Mouse (Mus musculus): ENCODE measurements at regions not wholly inside any gene's neighbourhood (a gene's known extent, or its start where the extent isn't known, plus 50 kb on each side); places are given as distances from the start of the nearest gene placed in this dataset.
"Not testable (repeated sequence)": the region's sequence is repeated elsewhere in the genome, so short reads cannot be mapped to it uniquely, and the experiment has no call there.

GRCm38 (mm10) chr4:131443518-131443917 lies 394.6 kb downstream of the Ptpru start:
- WGBS = 61% methylated on average over 2 of the region's 2 CpGs
- Histone ChIP-seq H3K27ac (no peak overlapping the region), H3K4me1 (0 out of 2 replicates have a peak, but pooled peaks cover 3% of the 10 kb centered on the region), H3K4me2 (no peak overlapping the region), H3K9ac (no peak overlapping the region), H3K9me3 (no peaks in the 10 kb centered on the region), H3K4me3 (no peak overlapping the region), H3K27me3 (no peaks in the 10 kb centered on the region), H3K36me3 (no peaks in the 10 kb centered on the region)
- no peak for ATAC-seq (ENCODE audit: borderline replicate concordance, extremely low read depth, low FRiP score, low TSS enrichment)

- H3K27me3 ChIP-seq; H3K27ac ChIP-seq; H3K4me1 ChIP-seq; H3K4me2 ChIP-seq; H3K9me3 ChIP-seq; ATAC-seq (ENCODE audit: borderline replicate concordance, extremely low read depth, low FRiP score, low TSS enrichment); H3K36me3 ChIP-seq; H3K9ac ChIP-seq; H3K4me3 ChIP-seq: not testable (repeated sequence)
- 40% methylated on average over 1 of the region's 1 CpGs for WGBS
Observed at GRCm38 (mm10) chr4:131450296-131450695, 387.8 kb downstream of the Ptpru start.

- no peak overlapping the region for H3K9ac ChIP-seq
- no peak overlapping the region for H3K4me2 ChIP-seq
- ATAC-seq (ENCODE audit: borderline replicate concordance, extremely low read depth, low FRiP score, low TSS enrichment) = no peak
- H3K27me3 ChIP-seq = no peaks in the 10 kb centered on the region
- H3K9me3 ChIP-seq = no peaks in the 10 kb centered on the region
- H3K36me3 ChIP-seq = no peaks in the 10 kb centered on the region
- 12% methylated on average over 7 of the region's 7 CpGs for WGBS
- H3K4me1 ChIP-seq = peaks cover 3% of the 10 kb centered on the region; the same call in 1 of the 2 replicates
- H3K4me3 ChIP-seq = no peak overlapping the region
- H3K27ac ChIP-seq = no peak overlapping the region
Observed at GRCm38 (mm10) chr4:131457551-131457950, 380.5 kb downstream of the Ptpru start.

GRCm38 (mm10) chr4:131459746-131460145 lies 378.3 kb downstream of the Ptpru start:
- Histone ChIP-seq H3K9ac (no peak overlapping the region), H3K4me1 (peaks cover 3% of the 10 kb centered on the region; the same call in 1 of the 2 replicates), H3K27ac (no peak overlapping the region), H3K9me3 (no peaks in the 10 kb centered on the region), H3K36me3 (no peaks in the 10 kb centered on the region), H3K4me2 (no peak overlapping the region), H3K27me3 (no peaks in the 10 kb centered on the region), H3K4me3 (no peak overlapping the region)
- ATAC-seq (ENCODE audit: borderline replicate concordance, extremely low read depth, low FRiP score, low TSS enrichment) = no peak
- WGBS = 61% methylated on average over 5 of the region's 5 CpGs

GRCm38 (mm10) chr4:131461312-131461711 lies 376.8 kb downstream of the Ptpru start:
- Histone ChIP-seq H3K27me3 (no peaks in the 10 kb centered on the region), H3K27ac (no peak overlapping the region), H3K4me3 (no peak overlapping the region), H3K4me2 (no peak overlapping the region), H3K9ac (no peak overlapping the region), H3K4me1 (peaks cover 3% of the 10 kb centered on the region; the same call in 1 of the 2 replicates), H3K9me3 (no peaks in the 10 kb centered on the region; the same call in 1 of the 2 replicates), H3K36me3 (no peaks in the 10 kb centered on the region)
- ATAC-seq (ENCODE audit: borderline replicate concordance, extremely low read depth, low FRiP score, low TSS enrichment) = no peak
- WGBS = 48% methylated on average over 4 of the region's 4 CpGs

- Histone ChIP-seq H3K36me3 (no peaks in the 10 kb centered on the region), H3K27me3 (no peaks in the 10 kb centered on the region), H3K9me3 (no peaks in the 10 kb centered on the region; the same call in 1 of the 2 replicates), H3K4me2 (no peak overlapping the region), H3K27ac (no peak overlapping the region), H3K4me3 (no peak overlapping the region), H3K4me1 (peaks cover 3% of the 10 kb centered on the region; the same call in 1 of the 2 replicates), H3K9ac (no peak overlapping the region)
- 66% methylated on average over 7 of the region's 7 CpGs for WGBS
- no peak for ATAC-seq (ENCODE audit: borderline replicate concordance, extremely low read depth, low FRiP score, low TSS enrichment)
Observed at GRCm38 (mm10) chr4:131461728-131462127, 376.4 kb downstream of the Ptpru start.

- H3K4me2 ChIP-seq = no peak overlapping the region
- H3K4me1 ChIP-seq = no peaks in the 10 kb centered on the region
- no peak for ATAC-seq (ENCODE audit: borderline replicate concordance, extremely low read depth, low FRiP score, low TSS enrichment)
- no peak overlapping the region for H3K27ac ChIP-seq
- no peaks in the 10 kb centered on the region for H3K36me3 ChIP-seq
- no peak overlapping the region for H3K4me3 ChIP-seq
- no peak overlapping the region for H3K9ac ChIP-seq
- 36% methylated on average over 6 of the region's 6 CpGs for WGBS
- H3K9me3 ChIP-seq = no peaks in the 10 kb centered on the region
- no peaks in the 10 kb centered on the region for H3K27me3 ChIP-seq
Observed at GRCm38 (mm10) chr4:131475023-131475422, 363.1 kb downstream of the Ptpru start.

- no peak overlapping the region for H3K4me2 ChIP-seq
- no peak for ATAC-seq (ENCODE audit: borderline replicate concordance, extremely low read depth, low FRiP score, low TSS enrichment)
- H3K27me3 ChIP-seq = no peaks in the 10 kb centered on the region
- H3K27ac ChIP-seq = no peak overlapping the region
- H3K4me1 ChIP-seq = 0 out of 2 replicates have a peak, but pooled peaks cover 3% of the 10 kb centered on the region
- no peak overlapping the region for H3K4me3 ChIP-seq
- H3K9me3 ChIP-seq = no peaks in the 10 kb centered on the region
- no peak overlapping the region for H3K9ac ChIP-seq
- H3K36me3 ChIP-seq = no peaks in the 10 kb centered on the region
- 71% methylated on average over 9 of the region's 9 CpGs for WGBS
Observed at GRCm38 (mm10) chr4:131478923-131479322, 359.2 kb downstream of the Ptpru start.

- no peak for ATAC-seq (ENCODE audit: borderline replicate concordance, extremely low read depth, low FRiP score, low TSS enrichment)
- Histone ChIP-seq H3K4me2 (no peak overlapping the region), H3K4me3 (no peak overlapping the region), H3K36me3 (no peaks in the 10 kb centered on the region), H3K9ac (no peak overlapping the region), H3K27ac (no peak overlapping the region), H3K27me3 (no peaks in the 10 kb centered on the region), H3K4me1 (0 out of 2 replicates have a peak, but pooled peaks cover 11% of the 10 kb centered on the region), H3K9me3 (no peaks in the 10 kb centered on the region)
- WGBS = 28% methylated on average over 15 of the region's 15 CpGs
Observed at GRCm38 (mm10) chr4:131483958-131484605, 354.0 kb downstream of the Ptpru start.

GRCm38 (mm10) chr4:131484607-131485111 lies 353.4 kb downstream of the Ptpru start:
- WGBS = 32% methylated on average over 14 of the region's 14 CpGs

GRCm38 (mm10) chr4:131485126-131485825 lies 352.8 kb downstream of the Ptpru start:
- WGBS = 67% methylated on average over 13 of the region's 13 CpGs
- Histone ChIP-seq H3K4me2 (no peak overlapping the region), H3K4me3 (no peak overlapping the region), H3K27ac (no peak overlapping the region), H3K9me3 (no peaks in the 10 kb centered on the region), H3K27me3 (no peaks in the 10 kb centered on the region), H3K9ac (no peak overlapping the region), H3K36me3 (no peaks in the 10 kb centered on the region), H3K4me1 (0 out of 2 replicates have a peak, but pooled peaks cover 11% of the 10 kb centered on the region)
- ATAC-seq (ENCODE audit: borderline replicate concordance, extremely low read depth, low FRiP score, low TSS enrichment) = no peak

More at GRCm38 (mm10) chr4:131484607-131485111, 353.4 kb downstream of the Ptpru start:
- no peaks in the 10 kb centered on the region for H3K36me3 ChIP-seq
- no peaks in the 10 kb centered on the region for H3K9me3 ChIP-seq
- H3K4me3 ChIP-seq = no peak overlapping the region
- ATAC-seq (ENCODE audit: borderline replicate concordance, extremely low read depth, low FRiP score, low TSS enrichment) = no peak
- H3K27me3 ChIP-seq = no peaks in the 10 kb centered on the region
- 0 out of 2 replicates have a peak, but pooled peaks cover 11% of the 10 kb centered on the region for H3K4me1 ChIP-seq
- no peak overlapping the region for H3K9ac ChIP-seq
- no peak overlapping the region for H3K27ac ChIP-seq
- no peak overlapping the region for H3K4me2 ChIP-seq

- Histone ChIP-seq H3K4me2 (no peak overlapping the region), H3K4me1 (0 out of 2 replicates have a peak, but pooled peaks cover 11% of the 10 kb centered on the region), H3K27me3 (no peaks in the 10 kb centered on the region), H3K27ac (no peak overlapping the region), H3K4me3 (no peak overlapping the region), H3K36me3 (no peaks in the 10 kb centered on the region), H3K9ac (no peak overlapping the region), H3K9me3 (no peaks in the 10 kb centered on the region)
- ATAC-seq (ENCODE audit: borderline replicate concordance, extremely low read depth, low FRiP score, low TSS enrichment) = no peak
- 17% methylated on average over 4 of the region's 4 CpGs for WGBS
Observed at GRCm38 (mm10) chr4:131486821-131487220, 351.3 kb downstream of the Ptpru start.
